Mouse (Mus musculus): ENCODE measurements around the gene Tprg. TPM values are rescaled to one million over a fixed set of nuclear protein-coding genes. Genes with fewer than 3 reads are reported as not detected.

Gene Tprg
- polyA plus RNA-seq, 1 experiment from 2014 or later = not detected

DNA sequence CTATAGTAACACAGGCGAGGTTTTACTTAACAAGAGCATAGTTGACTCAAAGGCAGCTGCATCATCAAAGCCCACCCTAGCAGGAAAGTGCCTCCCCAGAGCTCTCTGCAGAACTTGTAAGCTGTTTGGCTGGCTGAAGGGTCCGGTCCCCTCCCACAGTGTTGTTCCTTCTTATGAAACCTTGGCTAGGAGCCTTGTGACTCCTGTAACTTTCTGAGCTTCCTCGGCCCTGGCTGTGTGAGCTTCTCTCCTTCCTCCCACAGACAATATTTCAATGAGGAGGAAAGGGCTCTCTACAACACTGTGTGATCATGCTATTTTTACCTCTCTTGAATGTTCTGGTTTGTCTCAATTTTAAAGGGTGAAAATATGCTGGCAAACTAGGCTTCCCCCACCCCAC lies 28.5 kb downstream of the Tprg start:
- no peaks in the 10 kb centered on the region for H3K9me3 ChIP-seq (ENCODE audit: low read length)
- H3K4me2 ChIP-seq (replicated peaks; ENCODE audit: low read depth, low read length) = no peak overlapping the region
- no peaks in the 10 kb centered on the region for H3K4me1 ChIP-seq (ENCODE audit: insufficient read depth, low read length)
- no peaks in the 10 kb centered on the region for H3K36me3 ChIP-seq (ENCODE audit: insufficient read depth, low read length)
- H3K9ac ChIP-seq (replicated peaks; ENCODE audit: low read length) = no peak overlapping the region
- 46% methylated on average over 3 of the region's 3 CpGs for WGBS
- no peaks in the 10 kb centered on the region for H3K27me3 ChIP-seq (ENCODE audit: insufficient read depth, low read length)
- ATAC-seq (ENCODE audit: low FRiP score, low TSS enrichment) = no peak
- H3K4me3 ChIP-seq (ENCODE audit: low read length) = no peak overlapping the region
- H3K27ac ChIP-seq (ENCODE audit: low read length) = no peak overlapping the region

DNA sequence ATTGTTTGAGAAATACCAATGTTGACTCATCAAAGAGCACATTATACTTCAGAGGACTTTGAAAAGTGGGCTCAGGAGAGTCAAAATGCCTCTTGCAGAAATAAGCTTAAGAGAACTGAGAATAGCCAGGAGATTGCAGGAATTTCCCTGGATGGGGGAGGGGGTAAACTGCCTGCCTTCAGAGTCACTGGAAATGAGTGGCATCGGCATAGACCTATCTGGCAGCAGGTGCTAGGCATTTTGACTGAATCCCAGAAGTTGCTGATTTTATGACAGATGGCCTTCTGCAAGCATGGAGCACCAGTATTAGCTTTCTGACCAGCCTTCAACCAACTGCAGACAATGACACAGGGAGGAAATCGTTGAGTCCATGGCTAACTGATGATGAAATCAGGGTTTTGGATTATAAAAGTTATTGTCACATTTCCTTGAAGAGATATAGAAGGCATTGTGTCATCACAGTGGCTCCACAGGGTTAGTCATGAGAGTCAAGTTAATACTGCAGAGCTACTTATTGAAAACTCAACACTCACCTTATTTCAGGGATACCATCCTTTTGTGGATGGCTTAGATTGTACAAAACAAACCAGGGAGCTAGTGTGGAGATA lies 39.1 kb downstream of the Tprg start:
- Histone ChIP-seq H3K4me2 (replicated peaks; ENCODE audit: low read depth, low read length) (no peak overlapping the region), H3K27me3 (ENCODE audit: insufficient read depth, low read length) (no peaks in the 10 kb centered on the region), H3K9ac (replicated peaks; ENCODE audit: low read length) (no peak overlapping the region), H3K4me3 (ENCODE audit: low read length) (no peak overlapping the region), H3K4me1 (ENCODE audit: insufficient read depth, low read length) (0 out of 2 replicates have a peak, but pooled peaks cover 4% of the 10 kb centered on the region), H3K36me3 (ENCODE audit: insufficient read depth, low read length) (no peaks in the 10 kb centered on the region), H3K27ac (ENCODE audit: low read length) (no peak overlapping the region), H3K9me3 (ENCODE audit: low read length) (no peaks in the 10 kb centered on the region)
- WGBS = 85% methylated on average over 2 of the region's 2 CpGs
- no peak for ATAC-seq (ENCODE audit: low FRiP score, low TSS enrichment)

DNA sequence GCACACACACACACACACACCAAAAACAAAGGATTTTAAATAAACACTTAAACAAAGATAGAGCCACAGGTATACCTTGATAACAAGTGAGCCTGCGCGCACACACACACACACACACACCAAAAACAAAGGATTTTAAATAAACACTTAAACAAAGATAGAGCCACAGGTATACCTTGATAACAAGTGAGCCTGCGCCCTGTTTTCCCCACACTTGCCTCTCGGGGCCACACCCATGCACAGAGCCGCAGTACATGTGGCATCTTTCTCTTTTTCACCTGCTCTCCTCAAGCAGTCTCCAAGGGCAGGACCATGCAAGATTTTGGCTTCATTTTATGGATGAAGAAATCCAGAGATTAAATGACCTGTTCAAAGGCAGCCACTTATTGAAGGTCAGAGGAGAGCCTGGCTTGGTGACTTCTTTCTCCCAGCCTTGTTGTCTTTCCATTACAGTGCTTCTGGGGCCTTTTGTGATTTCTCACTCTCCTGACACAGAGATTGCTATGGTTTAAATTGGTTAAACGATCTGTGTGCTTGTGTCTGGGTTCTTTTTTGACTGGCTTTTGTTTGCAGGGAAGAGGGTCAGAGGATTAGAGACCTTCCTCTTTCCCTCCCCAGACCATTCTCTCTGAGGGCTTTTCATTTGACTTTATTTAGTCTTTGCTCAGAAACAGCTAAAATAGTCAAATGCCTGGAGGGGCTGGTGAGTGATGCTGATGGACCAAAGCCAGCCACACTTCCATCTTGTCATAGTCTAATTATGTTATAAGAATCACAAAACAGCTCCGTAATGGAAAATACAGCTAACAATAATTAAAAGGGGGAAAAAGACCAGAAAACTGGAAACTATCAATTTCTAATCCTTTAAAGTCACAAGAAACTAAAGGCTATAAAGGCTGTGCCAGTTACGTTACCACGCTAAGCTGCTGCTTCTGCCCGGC lies 46.9 kb downstream of the Tprg start:
- Histone ChIP-seq H3K9me3 (ENCODE audit: low read length) (no peaks in the 10 kb centered on the region), H3K27ac (ENCODE audit: low read length) (peak overlapping the region; percentile 32; the same call in 1 of the 2 replicates), H3K27me3 (ENCODE audit: insufficient read depth, low read length) (no peaks in the 10 kb centered on the region), H3K9ac (replicated peaks; ENCODE audit: low read length) (no peak overlapping the region), H3K4me3 (ENCODE audit: low read length) (no peak overlapping the region), H3K4me1 (ENCODE audit: insufficient read depth, low read length) (0 out of 2 replicates have a peak, but pooled peaks cover 4% of the 10 kb centered on the region), H3K36me3 (ENCODE audit: insufficient read depth, low read length) (no peaks in the 10 kb centered on the region), H3K4me2 (replicated peaks; ENCODE audit: low read depth, low read length) (no peak overlapping the region)
- peak; percentile 60 for ATAC-seq (ENCODE audit: low FRiP score, low TSS enrichment)
- 67% methylated on average over 10 of the region's 10 CpGs for WGBS

DNA sequence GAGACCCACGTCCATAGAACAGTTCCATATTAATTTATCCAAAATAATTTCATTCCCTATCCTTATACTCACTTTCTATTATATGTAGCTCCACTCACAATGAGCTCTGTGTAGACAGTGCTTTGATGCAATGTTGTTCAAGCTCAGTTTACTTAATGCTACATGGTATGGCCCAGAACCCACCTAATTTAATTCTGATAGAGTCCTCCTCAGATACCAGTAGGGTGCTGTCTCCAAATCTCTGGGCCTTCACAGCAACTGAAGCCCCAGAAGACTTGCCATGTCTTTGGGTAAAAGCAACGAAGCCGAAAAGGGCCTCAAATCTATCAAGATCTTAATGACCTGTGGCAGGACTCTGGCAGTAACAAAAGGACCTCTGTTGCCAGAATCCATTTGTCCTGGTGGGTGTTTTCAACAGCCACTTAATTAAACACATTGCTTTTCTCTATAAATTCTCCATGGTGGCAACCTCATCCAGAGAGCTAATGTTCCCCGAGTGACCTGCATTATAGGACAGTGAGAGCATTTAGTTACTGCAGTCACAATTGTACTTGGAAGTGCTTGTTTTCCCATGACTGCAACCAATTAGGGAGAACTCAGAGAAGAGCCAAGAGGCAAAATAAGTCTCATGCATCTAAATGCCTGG lies 48.6 kb downstream of the Tprg start:
- 29% methylated on average over 4 of the region's 4 CpGs for WGBS
- Histone ChIP-seq H3K9ac (replicated peaks; ENCODE audit: low read length) (no peak overlapping the region), H3K4me2 (replicated peaks; ENCODE audit: low read depth, low read length) (no peak overlapping the region), H3K27ac (ENCODE audit: low read length) (no peak overlapping the region), H3K27me3 (ENCODE audit: insufficient read depth, low read length) (no peaks in the 10 kb centered on the region), H3K4me3 (ENCODE audit: low read length) (no peak overlapping the region), H3K4me1 (ENCODE audit: insufficient read depth, low read length) (0 out of 2 replicates have a peak, but pooled peaks cover 3% of the 10 kb centered on the region), H3K9me3 (ENCODE audit: low read length) (no peaks in the 10 kb centered on the region), H3K36me3 (ENCODE audit: insufficient read depth, low read length) (no peaks in the 10 kb centered on the region)
- ATAC-seq (ENCODE audit: low FRiP score, low TSS enrichment) = peak; percentile 76

DNA sequence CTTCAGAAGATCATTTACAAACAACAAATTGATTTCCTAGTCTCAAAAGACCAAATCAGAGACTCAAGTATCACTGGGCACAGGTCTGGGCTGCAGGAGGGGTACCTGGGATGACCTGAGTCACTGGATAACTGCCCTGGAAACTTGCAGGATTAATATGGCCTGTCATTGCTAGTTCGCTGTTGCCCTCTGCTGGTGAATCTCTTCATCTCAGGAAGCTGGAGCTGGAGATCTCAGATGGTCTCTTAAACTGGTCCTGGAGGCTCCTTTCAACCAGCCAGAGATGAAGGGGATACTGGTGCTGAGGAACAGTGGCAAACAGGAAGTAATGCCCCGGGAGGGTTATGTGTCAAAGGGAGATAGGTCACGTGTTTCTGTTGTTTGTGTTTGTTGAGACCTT lies 63.0 kb downstream of the Tprg start:
- H3K9ac ChIP-seq (replicated peaks; ENCODE audit: low read length) = no peak overlapping the region
- no peaks in the 10 kb centered on the region for H3K9me3 ChIP-seq (ENCODE audit: low read length)
- H3K4me2 ChIP-seq (replicated peaks; ENCODE audit: low read depth, low read length) = no peak overlapping the region
- no peaks in the 10 kb centered on the region for H3K27me3 ChIP-seq (ENCODE audit: insufficient read depth, low read length)
- peak; percentile 35; the same call in 1 of the 2 replicates for ATAC-seq (ENCODE audit: low FRiP score, low TSS enrichment)
- no peaks in the 10 kb centered on the region for H3K36me3 ChIP-seq (ENCODE audit: insufficient read depth, low read length)
- H3K4me3 ChIP-seq (ENCODE audit: low read length) = no peak overlapping the region
- WGBS = 2% methylated on average over 3 of the region's 3 CpGs
- H3K4me1 ChIP-seq (ENCODE audit: insufficient read depth, low read length) = no peaks in the 10 kb centered on the region
- no peak overlapping the region for H3K27ac ChIP-seq (ENCODE audit: low read length)

DNA sequence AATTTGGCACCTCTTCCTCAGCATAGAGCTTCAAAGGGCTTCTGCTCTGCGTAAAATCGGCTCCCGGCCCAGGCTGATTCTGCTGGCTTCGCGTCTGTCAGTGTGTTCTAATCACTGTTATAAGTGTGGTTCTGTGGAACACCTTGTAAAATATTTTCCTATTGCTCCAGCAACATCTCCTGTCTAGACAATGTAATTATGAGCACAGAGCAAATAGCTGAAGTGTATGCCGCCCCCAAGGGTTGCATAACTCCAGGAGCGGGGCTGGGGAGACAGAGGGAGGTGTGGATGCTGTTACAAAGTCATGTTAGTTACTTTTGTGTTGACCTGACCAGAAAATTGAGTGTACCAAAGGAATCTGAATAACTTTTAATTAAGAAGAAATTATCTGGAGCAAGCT lies 81.2 kb downstream of the Tprg start:
- WGBS = 73% methylated on average over 7 of the region's 7 CpGs
- Histone ChIP-seq H3K4me1 (ENCODE audit: insufficient read depth, low read length) (peaks cover 12% of the 10 kb centered on the region; the same call in 1 of the 2 replicates), H3K4me2 (replicated peaks; ENCODE audit: low read depth, low read length) (no peak overlapping the region), H3K27ac (ENCODE audit: low read length) (no peak overlapping the region), H3K4me3 (ENCODE audit: low read length) (no peak overlapping the region), H3K27me3 (ENCODE audit: insufficient read depth, low read length) (no peaks in the 10 kb centered on the region), H3K36me3 (ENCODE audit: insufficient read depth, low read length) (no peaks in the 10 kb centered on the region), H3K9ac (replicated peaks; ENCODE audit: low read length) (no peak overlapping the region), H3K9me3 (ENCODE audit: low read length) (no peaks in the 10 kb centered on the region)
- no peak for ATAC-seq (ENCODE audit: low FRiP score, low TSS enrichment)

DNA sequence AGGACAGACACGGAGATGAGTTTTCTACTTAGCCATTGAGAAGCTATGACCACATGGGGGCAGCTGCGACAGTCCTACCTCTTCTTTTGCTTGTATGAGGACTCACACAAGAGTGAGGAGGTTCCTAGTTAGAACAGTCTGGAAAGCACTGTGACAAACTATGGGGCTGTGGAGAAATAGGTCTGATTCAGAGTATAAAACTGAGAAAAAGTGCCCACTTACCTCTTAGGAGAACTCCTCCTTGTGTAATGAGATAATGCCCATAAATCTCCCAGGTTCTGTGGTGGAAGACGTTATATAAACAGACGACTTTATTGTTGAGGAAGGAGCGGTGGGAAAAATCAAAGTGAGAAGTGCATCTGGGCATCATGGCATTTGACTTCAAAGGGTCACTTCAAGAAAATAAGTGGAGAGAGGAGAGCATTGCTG lies 83.4 kb downstream of the Tprg start:
- Histone ChIP-seq H3K36me3 (ENCODE audit: insufficient read depth, low read length) (no peaks in the 10 kb centered on the region), H3K9ac (replicated peaks; ENCODE audit: low read length) (no peak overlapping the region), H3K27me3 (ENCODE audit: insufficient read depth, low read length) (no peaks in the 10 kb centered on the region), H3K27ac (ENCODE audit: low read length) (0 out of 2 replicates have a peak overlapping the region, but pooled peaks have one; percentile 26), H3K9me3 (ENCODE audit: low read length) (no peaks in the 10 kb centered on the region), H3K4me1 (ENCODE audit: insufficient read depth, low read length) (peaks cover 12% of the 10 kb centered on the region; the same call in 1 of the 2 replicates), H3K4me2 (replicated peaks; ENCODE audit: low read depth, low read length) (0 out of 2 replicates have a peak overlapping the region, but pooled peaks have one; percentile 17), H3K4me3 (ENCODE audit: low read length) (no peak overlapping the region)
- 12% methylated on average over 5 of the region's 5 CpGs for WGBS
- ATAC-seq (ENCODE audit: low FRiP score, low TSS enrichment) = peak; percentile 75

DNA sequence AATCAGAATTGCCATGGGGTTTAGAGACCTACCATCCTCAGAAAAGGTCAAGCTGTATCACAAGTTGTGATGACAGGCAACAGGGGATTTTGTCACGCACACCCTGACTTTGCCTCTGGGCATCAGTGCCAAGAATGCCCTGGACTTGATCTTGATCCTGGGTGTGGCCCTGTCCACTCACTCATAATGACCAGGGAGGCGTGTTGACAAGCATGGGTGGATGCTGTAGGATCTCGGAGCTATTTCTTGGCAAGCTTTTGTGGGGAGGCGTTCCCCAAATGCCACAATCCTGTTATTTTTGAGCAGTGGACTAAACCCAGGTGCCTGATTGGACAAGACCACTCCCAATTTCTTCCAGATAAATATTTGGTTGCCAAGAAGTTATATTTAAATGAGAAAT lies 87.5 kb downstream of the Tprg start:
- Histone ChIP-seq H3K4me2 (replicated peaks; ENCODE audit: low read depth, low read length) (no peak overlapping the region), H3K4me3 (ENCODE audit: low read length) (no peak overlapping the region), H3K9ac (replicated peaks; ENCODE audit: low read length) (no peak overlapping the region), H3K36me3 (ENCODE audit: insufficient read depth, low read length) (no peaks in the 10 kb centered on the region), H3K9me3 (ENCODE audit: low read length) (no peaks in the 10 kb centered on the region), H3K27ac (ENCODE audit: low read length) (no peak overlapping the region), H3K27me3 (ENCODE audit: insufficient read depth, low read length) (no peaks in the 10 kb centered on the region), H3K4me1 (ENCODE audit: insufficient read depth, low read length) (peaks cover 12% of the 10 kb centered on the region; the same call in 1 of the 2 replicates)
- no peak for ATAC-seq (ENCODE audit: low FRiP score, low TSS enrichment)
- WGBS = 78% methylated on average over 4 of the region's 4 CpGs

DNA sequence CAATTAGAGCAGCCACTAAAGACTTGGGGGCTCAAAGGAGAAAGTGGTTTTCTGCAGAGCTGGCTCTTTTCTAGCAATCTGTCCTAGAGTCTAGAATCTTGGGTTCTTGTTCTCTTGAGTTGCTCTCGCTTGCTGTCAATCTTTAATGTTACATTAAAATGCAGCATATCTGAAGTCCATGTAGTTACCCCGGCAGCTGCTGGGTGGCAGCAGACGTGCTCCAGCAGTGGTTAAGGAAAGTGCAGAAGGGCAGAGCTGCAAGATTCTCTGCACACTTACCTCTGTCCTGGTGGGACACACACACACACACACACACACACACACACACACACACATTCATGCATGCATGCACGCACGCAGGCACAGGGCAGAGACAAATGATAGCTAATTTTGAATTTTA lies 88.2 kb downstream of the Tprg start:
- H3K27ac ChIP-seq (ENCODE audit: low read length) = no peak overlapping the region
- no peak overlapping the region for H3K9ac ChIP-seq (replicated peaks; ENCODE audit: low read length)
- H3K27me3 ChIP-seq (ENCODE audit: insufficient read depth, low read length) = no peaks in the 10 kb centered on the region
- no peaks in the 10 kb centered on the region for H3K9me3 ChIP-seq (ENCODE audit: low read length)
- ATAC-seq (ENCODE audit: low FRiP score, low TSS enrichment) = no peak
- no peak overlapping the region for H3K4me2 ChIP-seq (replicated peaks; ENCODE audit: low read depth, low read length)
- H3K36me3 ChIP-seq (ENCODE audit: insufficient read depth, low read length) = no peaks in the 10 kb centered on the region
- peaks cover 10% of the 10 kb centered on the region; the same call in 1 of the 2 replicates for H3K4me1 ChIP-seq (ENCODE audit: insufficient read depth, low read length)
- no peak overlapping the region for H3K4me3 ChIP-seq (ENCODE audit: low read length)
- 69% methylated on average over 5 of the region's 5 CpGs for WGBS
